Mouse (Mus musculus) heart, embryonic 11.5 days (tissue): Measurements from ENCODE around the gene Zw10. TPM values are rescaled to one million over a fixed set of nuclear protein-coding genes. Genes with fewer than 3 reads are reported as not detected.

Experiments
- ATAC-seq: fragments of 200-750 bp; cut with Nextera tagmentation; replicated peaks from 2 replicates; pipeline ENCODE4 v1.8.0; 2017; ENCODE audit warnings: moderate library complexity; ENCODE audit not compliant: insufficient number of reproducible peaks, low FRiP score, low TSS enrichment
- H3K27ac ChIP-seq: fragments of 300-500 bp; sonication (generic); 2 replicates; pipeline ENCODE4 v1.5.1; 2014; ENCODE audit warnings: mild to moderate bottlenecking, low read depth, low read length
- H3K27me3 ChIP-seq: fragments of 300-500 bp; sonication (generic); 2 replicates; pipeline ENCODE4 v1.6.1; 2014; ENCODE audit warnings: mild to moderate bottlenecking, low read length, mixed read lengths; ENCODE audit not compliant: control insufficient read depth, insufficient read depth
- H3K36me3 ChIP-seq: fragments of 300-500 bp; sonication (generic); 2 replicates; pipeline ENCODE4 v1.6.1; 2014; ENCODE audit warnings: mild to moderate bottlenecking, low read length, moderate library complexity, mixed read lengths; ENCODE audit not compliant: control insufficient read depth, insufficient read depth
- H3K4me1 ChIP-seq: fragments of 300-500 bp; sonication (generic); 2 replicates; pipeline ENCODE4 v1.6.1; 2014; ENCODE audit warnings: low read length; ENCODE audit not compliant: control insufficient read depth, insufficient read depth
- H3K4me2 ChIP-seq: fragments of 300-500 bp; sonication (generic); 2 replicates; pipeline ENCODE4 v1.6.1; 2014; ENCODE audit warnings: mild to moderate bottlenecking, moderate library complexity
- H3K4me3 ChIP-seq: fragments of 300-500 bp; sonication (generic); 2 replicates; pipeline ENCODE4 v1.5.1; 2014; ENCODE audit warnings: low read depth, low read length
- H3K9ac ChIP-seq: fragments of 300-500 bp; sonication (generic); 2 replicates; pipeline ENCODE4 v1.6.1; 2014; ENCODE audit warnings: mild to moderate bottlenecking, low read depth, low read length, moderate library complexity
- H3K9me3 ChIP-seq: fragments of 300-500 bp; sonication (generic); replicated peaks from 2 replicates; pipeline ENCODE4 v1.6.1; 2016; ENCODE audit warnings: low read length; ENCODE audit not compliant: control insufficient read depth
- WGBS: fragments of 180-500 bp; shearing (Covaris S2); extraction: QIAGEN DNeasy Blood & Tissue Kit; methylation state at CpG from one replicate; pipeline ENCODE4 v1.1.7; 2014; ENCODE audit not compliant: insufficient replicate concordance; 5-methylcytosine and 5-hydroxymethylcytosine counted together
- polyA plus RNA-seq: library from polyadenylated mRNA; unstranded; fragments of >200 nt; fragmentation: Nextera tagmentation; extraction: Ambion mirVana; gene quantifications from 2 replicates; pipeline ENCODE4 v1.2.1, GENCODE M21; 2014

The Zw10 gene
- polyA plus RNA-seq, result 30.4 and 33.1 TPM in 2 replicates

DNA sequence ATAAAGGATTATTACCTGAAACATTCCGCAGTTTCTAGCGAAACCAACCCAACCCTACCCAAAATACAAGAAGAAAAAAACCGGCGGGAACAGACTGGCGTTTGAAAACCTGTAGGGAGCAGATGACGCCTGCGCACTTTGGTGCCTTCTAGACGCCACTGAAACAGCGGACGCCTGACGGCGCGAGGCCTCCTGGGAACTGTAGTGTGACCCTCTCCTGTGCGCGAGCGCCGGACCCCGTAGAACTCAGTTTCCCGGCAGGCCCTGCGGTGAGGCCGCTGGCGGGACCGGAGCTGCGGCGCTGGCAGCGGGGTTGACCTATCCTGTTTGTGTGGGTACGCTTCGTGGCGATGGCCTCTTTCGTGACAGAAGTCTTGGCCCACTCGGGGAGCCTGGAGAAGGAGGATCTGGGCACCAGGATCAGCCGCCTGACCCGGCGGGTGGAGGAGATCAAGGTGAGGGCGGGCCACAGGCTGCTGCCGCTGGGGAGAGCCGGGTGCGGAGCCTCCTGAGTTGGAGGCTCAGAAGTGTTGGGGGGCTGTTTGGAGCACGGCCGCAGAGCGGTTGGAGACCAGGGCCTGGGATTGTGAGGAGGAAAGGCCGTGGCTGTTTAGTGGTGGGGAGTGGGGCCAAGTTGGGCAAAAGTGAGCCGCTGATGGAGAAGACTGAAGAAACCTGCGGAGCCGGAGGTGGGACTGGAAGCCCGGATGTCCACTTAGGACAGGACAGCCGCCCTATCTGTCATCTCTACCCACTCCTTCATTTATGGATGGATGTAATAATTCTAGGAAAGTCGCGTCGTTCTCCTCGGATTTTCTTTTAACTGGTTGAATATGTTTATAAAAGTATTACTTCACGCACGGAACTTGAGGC lies at the start of gene Zw10:
Gene Zw10 (plus strand): TSS at position 281 of the 873 bp plus-strand sequence.
- under 1% methylated on average over 53 of the region's 53 CpGs for WGBS
- peak within 1 kb of the TSS; percentile 94 for H3K9ac ChIP-seq
- peak; percentile 95 for ATAC-seq
- H3K36me3 ChIP-seq, result peaks cover 5% of the 10 kb centered on the region
- no peaks in the 10 kb centered on the region for H3K9me3 ChIP-seq
- H3K27me3 ChIP-seq, result no peaks in the 10 kb centered on the region
- peak within 1 kb of the TSS; percentile 91 for H3K4me3 ChIP-seq
- H3K4me2 ChIP-seq, result peak within 1 kb of the TSS; percentile 68
- H3K4me1 ChIP-seq, result peaks cover 8% of the 10 kb centered on the region; the same call in 1 of the 2 replicates
- peak within 1 kb of the TSS; percentile 72 for H3K27ac ChIP-seq

- no peaks in the 10 kb centered on the region for H3K27me3 ChIP-seq
- no peak overlapping the region for H3K4me2 ChIP-seq
- H3K4me3 ChIP-seq, result no peak overlapping the region
- no peaks in the 10 kb centered on the region for H3K4me1 ChIP-seq
- no peak overlapping the region for H3K27ac ChIP-seq
- H3K36me3 ChIP-seq, result peaks cover 43% of the 10 kb centered on the region
- no peak for ATAC-seq
- no peaks in the 10 kb centered on the region for H3K9me3 ChIP-seq
- H3K9ac ChIP-seq, result no peak overlapping the region
- 86% methylated on average over 7 of the region's 7 CpGs for WGBS
These were observed 39.6 kb upstream of the Zw10 start for GRCm38 (mm10) chr9:49015824-49016223.

- ATAC-seq, result no peak
- Histone ChIP-seq H3K9me3 (no peaks in the 10 kb centered on the region), H3K4me2 (no peak overlapping the region), H3K36me3 (peaks cover 18% of the 10 kb centered on the region), H3K4me3 (no peak overlapping the region), H3K27me3 (no peaks in the 10 kb centered on the region), H3K27ac (no peak overlapping the region), H3K4me1 (no peaks in the 10 kb centered on the region), H3K9ac (no peak overlapping the region)
- WGBS, result 86% methylated on average over 5 of the region's 5 CpGs
These were observed 34.1 kb upstream of the Zw10 start for GRCm38 (mm10) chr9:49021289-49021688.

- ATAC-seq, result no peak
- Histone ChIP-seq H3K27me3 (no peaks in the 10 kb centered on the region), H3K9me3 (no peaks in the 10 kb centered on the region), H3K9ac (no peak overlapping the region), H3K27ac (no peak overlapping the region), H3K36me3 (peaks cover 19% of the 10 kb centered on the region), H3K4me2 (no peak overlapping the region), H3K4me1 (no peaks in the 10 kb centered on the region), H3K4me3 (no peak overlapping the region)
- 86% methylated on average over 5 of the region's 5 CpGs for whole genome bisulfite sequencing
These were observed 31.5 kb upstream of the Zw10 start for GRCm38 (mm10) chr9:49023956-49024355.

DNA sequence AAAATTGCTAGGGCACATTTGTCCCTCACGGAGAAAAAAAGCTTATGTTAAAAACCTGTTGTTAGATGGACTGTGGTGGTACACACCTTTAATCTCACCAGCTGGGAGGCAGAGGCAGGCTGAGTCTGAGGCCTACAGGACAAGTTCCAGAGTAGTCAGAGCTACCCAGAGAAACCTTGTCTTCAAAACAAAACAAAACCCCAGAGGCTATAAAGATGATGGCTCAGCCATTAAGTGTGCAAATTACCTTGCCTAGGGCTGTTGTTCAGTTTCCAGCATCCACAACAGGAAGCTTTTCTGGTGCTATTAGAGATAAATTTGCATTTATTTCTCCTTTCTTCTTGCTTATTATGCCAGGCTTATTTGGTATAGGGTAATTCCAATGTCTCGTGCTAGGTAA lies 30.9 kb upstream of the Zw10 start:
- Histone ChIP-seq H3K4me1 (no peaks in the 10 kb centered on the region), H3K4me3 (no peak overlapping the region), H3K36me3 (peaks cover 22% of the 10 kb centered on the region), H3K9me3 (no peaks in the 10 kb centered on the region), H3K27me3 (no peaks in the 10 kb centered on the region), H3K9ac (no peak overlapping the region), H3K27ac (no peak overlapping the region), H3K4me2 (no peak overlapping the region)
- ATAC-seq, result no peak
- 91% methylated on average over 2 of the region's 2 CpGs for WGBS

DNA sequence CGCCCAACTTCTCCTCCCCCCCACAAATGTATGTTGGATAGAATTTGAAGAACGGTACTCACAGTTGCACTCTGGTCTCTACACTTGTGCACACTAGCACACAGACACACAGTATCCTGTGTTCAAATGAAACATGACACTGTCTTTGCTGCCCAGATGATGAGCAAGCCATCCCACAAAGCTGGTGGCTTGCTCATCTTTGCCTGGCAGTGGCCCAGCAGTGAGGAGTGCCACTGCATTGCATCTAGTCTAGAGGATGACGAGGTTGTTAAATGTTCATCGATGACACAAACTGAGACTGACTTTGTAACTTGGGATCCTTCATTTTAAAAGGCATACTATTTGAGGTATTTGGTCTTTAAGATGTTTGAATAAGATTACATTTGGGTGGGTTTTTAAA lies 20.6 kb upstream of the Zw10 start:
- Histone ChIP-seq H3K4me2 (no peak overlapping the region), H3K9ac (no peak overlapping the region), H3K4me3 (no peak overlapping the region), H3K9me3 (no peaks in the 10 kb centered on the region), H3K27ac (no peak overlapping the region), H3K4me1 (no peaks in the 10 kb centered on the region), H3K27me3 (no peaks in the 10 kb centered on the region), H3K36me3 (peaks cover 43% of the 10 kb centered on the region)
- 84% methylated on average over 4 of the region's 4 CpGs for WGBS
- ATAC-seq, result no peak

DNA sequence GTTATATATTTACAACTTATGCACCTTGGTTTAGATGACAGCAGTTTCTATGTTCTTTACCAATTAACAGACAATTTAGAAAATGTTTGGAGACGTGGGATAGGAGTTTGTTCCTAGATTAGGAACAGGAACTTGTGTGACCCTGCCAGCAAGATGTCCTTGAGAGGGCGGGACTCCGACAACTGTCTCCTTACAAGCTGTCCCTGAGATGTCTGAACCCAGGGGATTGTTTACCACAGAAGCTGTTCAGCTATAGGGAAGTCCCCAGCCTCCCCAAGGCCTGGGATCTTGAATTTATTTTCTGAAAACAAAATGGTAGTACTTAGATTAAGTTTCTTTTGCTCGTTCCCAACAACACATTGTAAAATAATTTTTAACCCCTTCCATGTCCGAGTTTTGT lies 4.5 kb upstream of the Zw10 start:
- H3K4me2 ChIP-seq, result no peak overlapping the region
- H3K9ac ChIP-seq, result no peak overlapping the region
- H3K27ac ChIP-seq, result no peak overlapping the region
- no peak for ATAC-seq
- H3K4me3 ChIP-seq, result no peak overlapping the region
- no peaks in the 10 kb centered on the region for H3K9me3 ChIP-seq
- H3K4me1 ChIP-seq, result no peaks in the 10 kb centered on the region
- H3K36me3 ChIP-seq, result no peaks in the 10 kb centered on the region
- WGBS, result 69% methylated on average over 5 of the region's 5 CpGs
- H3K27me3 ChIP-seq, result no peaks in the 10 kb centered on the region

DNA sequence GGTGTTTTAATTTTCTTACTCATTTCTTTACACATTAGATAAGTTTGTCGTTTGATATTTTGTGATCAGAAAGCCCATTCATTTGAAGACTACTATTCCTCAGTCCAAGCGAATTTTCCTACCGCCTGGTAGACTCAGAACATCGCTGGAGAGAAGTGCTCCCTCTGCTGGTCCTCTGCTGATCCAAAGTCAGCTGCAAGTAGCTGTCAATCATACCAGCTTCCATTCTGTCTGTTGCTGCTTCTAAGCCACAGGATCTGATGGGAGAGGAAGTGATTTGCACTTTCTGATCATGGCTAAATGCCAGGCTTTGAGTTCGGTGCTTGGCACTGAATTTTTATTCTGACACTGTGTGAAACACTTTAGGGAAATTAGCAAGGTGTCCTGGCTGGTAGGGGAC lies 4.1 kb upstream of the Zw10 start:
- ATAC-seq, result no peak
- Histone ChIP-seq H3K27me3 (no peaks in the 10 kb centered on the region), H3K9me3 (no peaks in the 10 kb centered on the region), H3K27ac (no peak overlapping the region), H3K36me3 (no peaks in the 10 kb centered on the region), H3K9ac (no peak overlapping the region), H3K4me2 (no peak overlapping the region), H3K4me1 (no peaks in the 10 kb centered on the region; the same call in 1 of the 2 replicates), H3K4me3 (no peak overlapping the region)
- 13% methylated on average over 5 of the region's 5 CpGs for WGBS

DNA sequence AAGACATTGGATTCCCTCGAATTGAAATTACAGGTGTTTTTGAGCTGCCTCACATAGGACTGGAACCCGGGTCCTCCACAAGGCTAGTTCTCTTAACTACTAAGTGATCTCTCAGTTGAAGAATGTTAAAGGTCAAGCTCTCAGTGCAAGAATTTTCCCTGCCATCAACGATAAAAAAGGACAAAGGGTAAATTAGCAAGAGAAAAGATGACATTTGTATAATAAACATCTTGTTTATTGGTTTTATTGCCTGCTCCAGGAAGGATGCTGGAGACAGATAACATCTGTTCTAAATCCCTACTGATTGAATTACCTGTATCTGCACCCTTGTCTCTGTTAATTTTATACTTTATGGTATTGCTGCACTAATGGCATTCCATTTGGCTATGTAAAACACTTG lies 1.4 kb upstream of the Zw10 start:
- Histone ChIP-seq H3K4me3 (no peak overlapping the region), H3K27me3 (no peaks in the 10 kb centered on the region), H3K4me2 (no peak overlapping the region), H3K4me1 (peaks cover 8% of the 10 kb centered on the region; the same call in 1 of the 2 replicates), H3K9me3 (no peaks in the 10 kb centered on the region), H3K36me3 (no peaks in the 10 kb centered on the region), H3K27ac (no peak overlapping the region), H3K9ac (no peak overlapping the region)
- ATAC-seq, result no peak
- 67% methylated on average over 3 of the region's 3 CpGs for WGBS
